Mouse (Mus musculus): Measurements from ENCODE around the gene Pde11a. TPM values are rescaled to one million over a fixed set of nuclear protein-coding genes. Genes with fewer than 3 reads are reported as not detected.
A peak's percentile ranks its signal among the peaks of the same experiment; 100 is the strongest.

Gene Pde11a
- polyA plus RNA-seq, 1 experiment from 2014 or later = 1.2 TPM

DNA sequence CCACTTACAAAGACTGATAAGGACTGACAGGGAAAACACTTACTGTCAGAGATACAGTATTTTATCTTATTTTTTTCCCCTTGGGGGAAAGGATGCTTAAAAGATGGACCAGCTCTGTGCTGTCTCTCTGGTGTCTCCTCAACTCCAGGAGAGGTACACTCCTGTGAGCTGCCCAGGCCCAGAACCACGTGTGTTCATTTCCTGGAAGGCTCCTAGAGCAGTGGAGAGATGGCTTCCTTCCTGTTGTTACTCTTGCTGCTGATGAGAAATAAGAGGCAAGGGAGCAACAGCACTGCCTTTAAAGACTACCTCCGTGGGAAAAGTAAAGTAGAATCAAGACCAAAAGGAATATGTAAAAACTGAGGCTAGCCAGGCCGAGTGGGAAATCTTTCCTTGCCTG is 205.6 kb downstream of the Pde11a start:
- H3K27ac ChIP-seq (ENCODE audit: low read depth, low read length) = no peak overlapping the region
- 59% methylated on average over 3 of the region's 3 CpGs for WGBS
- H3K4me2 ChIP-seq (ENCODE audit: low read length) = no peak overlapping the region
- H3K9ac ChIP-seq (ENCODE audit: low read depth, low read length) = no peak overlapping the region
- H3K9me3 ChIP-seq (ENCODE audit: control insufficient read depth, low read length) = no peaks in the 10 kb centered on the region
- H3K4me3 ChIP-seq (ENCODE audit: low read length) = no peak overlapping the region
- ATAC-seq = no peak
- H3K36me3 ChIP-seq (ENCODE audit: control insufficient read depth, insufficient read depth, low read length) = no peaks in the 10 kb centered on the region
- peaks cover 6% of the 10 kb centered on the region; the same call in 1 of the 2 replicates for H3K4me1 ChIP-seq (ENCODE audit: control insufficient read depth, insufficient read depth, low read depth, low read length)
- no peaks in the 10 kb centered on the region for H3K27me3 ChIP-seq (replicated peaks; ENCODE audit: control insufficient read depth, insufficient read depth, low read length)

- Histone ChIP-seq H3K27me3 (replicated peaks; ENCODE audit: control insufficient read depth, insufficient read depth, low read length) (no peaks in the 10 kb centered on the region), H3K4me2 (ENCODE audit: low read length) (no peak overlapping the region), H3K9me3 (ENCODE audit: control insufficient read depth, low read length) (no peaks in the 10 kb centered on the region), H3K27ac (ENCODE audit: low read depth, low read length) (no peak overlapping the region), H3K9ac (ENCODE audit: low read depth, low read length) (no peak overlapping the region), H3K4me1 (ENCODE audit: control insufficient read depth, insufficient read depth, low read depth, low read length) (peaks cover 6% of the 10 kb centered on the region; the same call in 1 of the 2 replicates), H3K36me3 (ENCODE audit: control insufficient read depth, insufficient read depth, low read length) (no peaks in the 10 kb centered on the region), H3K4me3 (ENCODE audit: low read length) (no peak overlapping the region)
- ATAC-seq = 0 out of 2 replicates have a peak, but pooled peaks have one; percentile 64
- WGBS = 32% methylated on average over 12 of the region's 12 CpGs
These were observed 208.5 kb downstream of the Pde11a start for GRCm38 (mm10) chr2:76129933-76130627.

GRCm38 (mm10) chr2:76129058-76129437 is 209.5 kb downstream of the Pde11a start:
- no peaks in the 10 kb centered on the region for H3K27me3 ChIP-seq (replicated peaks; ENCODE audit: control insufficient read depth, insufficient read depth, low read length)
- H3K4me3 ChIP-seq (ENCODE audit: low read length) = no peak overlapping the region
- H3K27ac ChIP-seq (ENCODE audit: low read depth, low read length) = no peak overlapping the region
- no peak overlapping the region for H3K9ac ChIP-seq (ENCODE audit: low read depth, low read length)
- ATAC-seq = no peak
- H3K4me2 ChIP-seq (ENCODE audit: low read length) = 0 out of 2 replicates have a peak overlapping the region, but pooled peaks have one; percentile 7
- H3K4me1 ChIP-seq (ENCODE audit: control insufficient read depth, insufficient read depth, low read depth, low read length) = peaks cover 6% of the 10 kb centered on the region; the same call in 1 of the 2 replicates
- H3K36me3 ChIP-seq (ENCODE audit: control insufficient read depth, insufficient read depth, low read length) = no peaks in the 10 kb centered on the region
- no peaks in the 10 kb centered on the region for H3K9me3 ChIP-seq (ENCODE audit: control insufficient read depth, low read length)
- 64% methylated on average over 8 of the region's 8 CpGs for WGBS

- no peaks in the 10 kb centered on the region for H3K36me3 ChIP-seq (ENCODE audit: control insufficient read depth, insufficient read depth, low read length)
- no peak overlapping the region for H3K9ac ChIP-seq (ENCODE audit: low read depth, low read length)
- no peaks in the 10 kb centered on the region for H3K9me3 ChIP-seq (ENCODE audit: control insufficient read depth, low read length)
- peaks cover 6% of the 10 kb centered on the region; the same call in 1 of the 2 replicates for H3K4me1 ChIP-seq (ENCODE audit: control insufficient read depth, insufficient read depth, low read depth, low read length)
- H3K4me3 ChIP-seq (ENCODE audit: low read length) = no peak overlapping the region
- H3K27me3 ChIP-seq (replicated peaks; ENCODE audit: control insufficient read depth, insufficient read depth, low read length) = no peaks in the 10 kb centered on the region
- H3K4me2 ChIP-seq (ENCODE audit: low read length) = 0 out of 2 replicates have a peak overlapping the region, but pooled peaks have one; percentile 7
- 0 out of 2 replicates have a peak, but pooled peaks have one; percentile 56 for ATAC-seq
- no peak overlapping the region for H3K27ac ChIP-seq (ENCODE audit: low read depth, low read length)
- 49% methylated on average over 9 of the region's 9 CpGs for WGBS
These were observed 210.2 kb downstream of the Pde11a start for GRCm38 (mm10) chr2:76128105-76129057.

GRCm38 (mm10) chr2:76126651-76127050 is 211.9 kb downstream of the Pde11a start:
- no peaks in the 10 kb centered on the region for H3K27me3 ChIP-seq (replicated peaks; ENCODE audit: control insufficient read depth, insufficient read depth, low read length)
- no peak overlapping the region for H3K9ac ChIP-seq (ENCODE audit: low read depth, low read length)
- H3K4me2 ChIP-seq (ENCODE audit: low read length) = no peak overlapping the region
- H3K27ac ChIP-seq (ENCODE audit: low read depth, low read length) = no peak overlapping the region
- 90% methylated on average over 6 of the region's 6 CpGs for WGBS
- H3K4me1 ChIP-seq (ENCODE audit: control insufficient read depth, insufficient read depth, low read depth, low read length) = peaks cover 6% of the 10 kb centered on the region; the same call in 1 of the 2 replicates
- no peaks in the 10 kb centered on the region for H3K36me3 ChIP-seq (ENCODE audit: control insufficient read depth, insufficient read depth, low read length)
- no peaks in the 10 kb centered on the region for H3K9me3 ChIP-seq (ENCODE audit: control insufficient read depth, low read length)
- no peak overlapping the region for H3K4me3 ChIP-seq (ENCODE audit: low read length)
- ATAC-seq = no peak

GRCm38 (mm10) chr2:76124821-76125220 is 213.8 kb downstream of the Pde11a start:
- Histone ChIP-seq H3K9me3 (ENCODE audit: control insufficient read depth, low read length) (no peaks in the 10 kb centered on the region), H3K4me2 (ENCODE audit: low read length) (no peak overlapping the region), H3K4me3 (ENCODE audit: low read length) (no peak overlapping the region), H3K27me3 (replicated peaks; ENCODE audit: control insufficient read depth, insufficient read depth, low read length) (no peaks in the 10 kb centered on the region), H3K4me1 (ENCODE audit: control insufficient read depth, insufficient read depth, low read depth, low read length) (peaks cover 3% of the 10 kb centered on the region; the same call in 1 of the 2 replicates), H3K9ac (ENCODE audit: low read depth, low read length) (no peak overlapping the region), H3K36me3 (ENCODE audit: control insufficient read depth, insufficient read depth, low read length) (no peaks in the 10 kb centered on the region), H3K27ac (ENCODE audit: low read depth, low read length) (no peak overlapping the region)
- ATAC-seq = peak; percentile 24; the same call in 1 of the 2 replicates
- 60% methylated on average over 6 of the region's 6 CpGs for WGBS

GRCm38 (mm10) chr2:76122167-76122566 is 216.4 kb downstream of the Pde11a start:
- no peaks in the 10 kb centered on the region for H3K9me3 ChIP-seq (ENCODE audit: control insufficient read depth, low read length)
- 91% methylated on average over 6 of the region's 6 CpGs for WGBS
- H3K4me3 ChIP-seq (ENCODE audit: low read length) = no peak overlapping the region

GRCm38 (mm10) chr2:76119848-76120247 is 218.7 kb downstream of the Pde11a start:
- H3K4me3 ChIP-seq (ENCODE audit: low read length) = no peak overlapping the region
- no peaks in the 10 kb centered on the region for H3K36me3 ChIP-seq (ENCODE audit: control insufficient read depth, insufficient read depth, low read length)
- H3K4me2 ChIP-seq (ENCODE audit: low read length) = no peak overlapping the region
- H3K9me3 ChIP-seq (ENCODE audit: control insufficient read depth, low read length) = no peaks in the 10 kb centered on the region
- no peak for ATAC-seq
- no peaks in the 10 kb centered on the region for H3K27me3 ChIP-seq (replicated peaks; ENCODE audit: control insufficient read depth, insufficient read depth, low read length)
- H3K9ac ChIP-seq (ENCODE audit: low read depth, low read length) = no peak overlapping the region
- no peak overlapping the region for H3K27ac ChIP-seq (ENCODE audit: low read depth, low read length)
- H3K4me1 ChIP-seq (ENCODE audit: control insufficient read depth, insufficient read depth, low read depth, low read length) = no peaks in the 10 kb centered on the region
- 69% methylated on average over 2 of the region's 2 CpGs for WGBS

More at GRCm38 (mm10) chr2:76122167-76122566, 216.4 kb downstream of the Pde11a start:
- Histone ChIP-seq H3K4me1 (ENCODE audit: control insufficient read depth, insufficient read depth, low read depth, low read length) (no peaks in the 10 kb centered on the region), H3K27ac (ENCODE audit: low read depth, low read length) (no peak overlapping the region), H3K4me2 (ENCODE audit: low read length) (no peak overlapping the region), H3K9ac (ENCODE audit: low read depth, low read length) (no peak overlapping the region), H3K27me3 (replicated peaks; ENCODE audit: control insufficient read depth, insufficient read depth, low read length) (no peaks in the 10 kb centered on the region), H3K36me3 (ENCODE audit: control insufficient read depth, insufficient read depth, low read length) (no peaks in the 10 kb centered on the region)
- no peak for ATAC-seq

DNA sequence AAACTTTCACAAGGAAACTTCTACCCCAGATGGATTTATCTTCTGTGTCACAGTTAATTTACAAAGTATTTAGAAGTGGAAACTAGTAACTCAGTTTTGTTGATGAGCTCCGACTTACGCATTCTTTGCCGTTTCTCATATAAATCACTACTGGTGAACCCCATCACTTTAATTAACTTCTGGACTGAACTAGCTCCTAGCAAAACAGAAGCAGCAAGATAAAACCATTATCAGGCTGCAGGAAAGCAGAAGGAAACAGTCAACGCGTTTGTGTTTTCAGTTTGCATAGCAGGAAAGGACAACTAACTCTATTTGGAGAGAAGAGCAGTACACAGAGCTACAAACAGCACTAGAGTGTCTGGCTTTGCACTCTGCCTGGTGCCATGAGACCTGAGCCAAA is 220.1 kb downstream of the Pde11a start:
- H3K9ac ChIP-seq (ENCODE audit: low read depth, low read length) = no peak overlapping the region
- no peaks in the 10 kb centered on the region for H3K27me3 ChIP-seq (replicated peaks; ENCODE audit: control insufficient read depth, insufficient read depth, low read length)
- H3K4me1 ChIP-seq (ENCODE audit: control insufficient read depth, insufficient read depth, low read depth, low read length) = no peaks in the 10 kb centered on the region
- no peak overlapping the region for H3K4me2 ChIP-seq (ENCODE audit: low read length)
- H3K9me3 ChIP-seq (ENCODE audit: control insufficient read depth, low read length) = no peaks in the 10 kb centered on the region
- WGBS = 79% methylated on average over 5 of the region's 5 CpGs
- no peaks in the 10 kb centered on the region for H3K36me3 ChIP-seq (ENCODE audit: control insufficient read depth, insufficient read depth, low read length)
- no peak for ATAC-seq
- H3K27ac ChIP-seq (ENCODE audit: low read depth, low read length) = no peak overlapping the region
- H3K4me3 ChIP-seq (ENCODE audit: low read length) = no peak overlapping the region

Measured in hindbrain, embryonic 16.5 days (tissue).